Mouse (Mus musculus) liver, adult 2 months (tissue): ENCODE measurements around the gene Atf2.

ENCODE experiments used
- CTCF ChIP-seq: fragments of 200-500 bp; IDR thresholded peaks from 2 replicates; pipeline ENCODE4 v1.5.1; 2011; ENCODE audit warnings: low read depth, low read length, control low read depth
- POLR2A ChIP-seq: fragments of 200-500 bp; IDR thresholded peaks from 2 replicates; pipeline ENCODE4 v1.6.1; 2011; ENCODE audit warnings: low read length, control low read depth; ENCODE audit not compliant: insufficient read depth; ENCODE audit errors: extremely low read depth

DNA sequence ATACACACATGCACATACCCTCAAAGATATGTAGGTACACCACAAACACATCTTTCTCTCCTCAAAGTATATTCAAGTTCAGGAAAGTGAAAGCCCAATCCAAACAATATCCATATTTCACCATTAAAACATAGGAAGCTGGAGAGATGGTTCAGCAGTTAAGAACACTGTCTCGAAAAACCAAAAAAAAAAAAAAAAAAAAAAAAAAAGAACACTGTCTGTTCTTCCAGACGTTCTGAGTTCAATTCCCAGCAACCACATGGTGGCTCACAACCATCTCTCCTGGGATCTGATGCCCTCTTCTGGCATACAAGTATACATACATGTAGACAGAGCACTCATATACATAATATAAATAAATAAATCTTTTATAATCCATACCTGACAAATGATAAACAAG, 6.4 kb downstream of the Atf2 start:
- TF ChIP-seq CTCF: no peak
- TF ChIP-seq POLR2A: no peak
